ENCODE assay signal across 15 mouse cellular contexts in the genomic region with DNA sequence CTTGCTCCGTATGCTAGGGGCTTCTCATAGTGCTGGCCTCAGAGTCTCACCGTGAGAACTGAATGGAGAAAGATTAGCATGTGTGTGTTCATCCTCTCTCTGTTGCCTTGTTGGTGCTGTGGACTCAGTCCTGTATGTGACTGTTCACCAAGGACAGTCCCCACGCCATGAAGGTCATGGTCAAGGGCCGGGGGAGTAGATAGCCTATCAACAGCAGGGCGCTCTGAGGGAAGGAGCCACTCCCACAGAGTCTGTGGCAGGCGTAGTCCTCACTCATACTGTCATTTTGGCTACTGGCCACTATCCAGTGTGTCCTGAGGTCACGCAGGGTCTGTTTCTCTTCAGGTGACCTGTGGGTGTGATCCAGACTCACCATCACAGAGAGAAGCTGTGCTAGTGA. TPM values are rescaled to one million over a fixed set of nuclear protein-coding genes. Genes with fewer than 3 reads are reported as not detected.
DNase-seq lines count a peak whose midpoint lies in the region; ATAC-seq and TF ChIP-seq lines count a peak whose summit lies in the region.
"Had no signal": no experiment of that assay in that cellular context is flagged by ENCODE, and none has a peak within 500 bp of the region (broad histone marks: within the 10 kb centered on the region; RNA-seq: fewer than 3 reads in every experiment).

No protein-coding gene starts in this region.

- TF ChIP-seq CTCF in cerebellum, adult 2 months (IDR thresholded peaks at IDR 0.05; ENCODE audit: borderline replicate concordance, insufficient read depth, low read depth, low read length), result no peak

- WGBS in intestine, embryonic 16.5 days, result 71% methylated on average over 7 of the region's 7 CpGs
- WGBS in cerebellum, adult 2 months, result 62% methylated on average over 7 of the region's 7 CpGs

- intact Hi-C loops in heart, postnatal 10 days (cut with DNase I), result no loop called here

- no peaks in the 10 kb centered on the region for H3K9me3 ChIP-seq in intestine, embryonic 16.5 days (ENCODE audit: control insufficient read depth, low read length)

- no peak overlapping the region for H3K4me2 ChIP-seq in intestine, embryonic 16.5 days (ENCODE audit: low read depth, low read length)
- H3K4me2 ChIP-seq: lung, embryonic 14.5 days had no signal

- no peak overlapping the region for H3K9ac ChIP-seq in intestine, embryonic 16.5 days (ENCODE audit: low read depth, low read length)
- H3K9ac ChIP-seq: lung, embryonic 14.5 days had no signal

- 0 out of 2 replicates have a peak, but pooled peaks have one; percentile 30 for ATAC-seq in intestine, embryonic 16.5 days

- no peak overlapping the region for H3K27ac ChIP-seq in intestine, embryonic 16.5 days (ENCODE audit: low read length)
- no peak overlapping the region for H3K27ac ChIP-seq in cerebellum, adult 2 months (ENCODE audit: insufficient read depth, low read length)

- peak; percentile 36 to 38 for DNase-seq in heart, postnatal 10 days
- no peak for DNase-seq in heart, adult 8-10 months (ENCODE audit: low spot score)
- peak; percentile 27 for DNase-seq in ovary, postnatal 36 days (ENCODE audit: low spot score)
- no peak for DNase-seq in ovary, postnatal 10 days (ENCODE audit: low spot score)
- DNase-seq in cerebellum, adult 2 months, result no peak
- no peak for DNase-seq in cerebellum, postnatal 36 days
- DNase-seq: gastrocnemius, postnatal 25 days; heart, postnatal 36 days; kidney, adult 18-20 months; kidney, postnatal 25 days; liver; lung, embryonic 14.5 days; midbrain, embryonic 14.5 days; thymus, adult 18-20 months had no signal

- H3K36me3 ChIP-seq in intestine, embryonic 16.5 days (ENCODE audit: control insufficient read depth, insufficient read depth, low read length), result no peaks in the 10 kb centered on the region

- peaks cover 20% of the 10 kb centered on the region for H3K4me1 ChIP-seq in intestine, embryonic 16.5 days (ENCODE audit: control insufficient read depth, insufficient read depth, low read length)
- H3K4me1 ChIP-seq in cerebellum, adult 2 months (ENCODE audit: control insufficient read depth, insufficient read depth, low read length), result peaks cover 4% of the 10 kb centered on the region; the same call in 1 of the 2 replicates

- H3K27me3 ChIP-seq in intestine, embryonic 16.5 days (replicated peaks; ENCODE audit: control insufficient read depth, insufficient read depth, low read length), result no peaks in the 10 kb centered on the region
- no peaks in the 10 kb centered on the region for H3K27me3 ChIP-seq in cerebellum, adult 2 months (ENCODE audit: control insufficient read depth, insufficient read depth, low read length)

- no peak for TF ChIP-seq POLR2A in cerebellum, adult 2 months (IDR thresholded peaks at IDR 0.05; ENCODE audit: borderline replicate concordance, insufficient read depth, low read length)

- H3K4me3 ChIP-seq in intestine, embryonic 16.5 days (ENCODE audit: low read length), result no peak overlapping the region
- H3K4me3 ChIP-seq in cerebellum, adult 2 months (replicated peaks; ENCODE audit: insufficient read depth, low read depth, low read length), result no peak overlapping the region

RNA-seq across cellular contexts. Expression of gene Scml4, which starts 34.5 kb away (rescaled TPM):
- 1 to 10 TPM; 3.6 TPM for total RNA-seq in heart, postnatal 10 days (2021)
- total RNA-seq in heart, adult 8-10 months (2022), result 1 to 10 TPM in 1 of 4 experiments, under 1 TPM in 3; 0.69 to 1.9 (median 0.80) TPM
- polyA plus RNA-seq in intestine, embryonic 16.5 days (2015; fragmentation: Nextera tagmentation; extraction: Ambion mirVana), result 34.1 and 35.9 TPM in 2 replicates
- 0.82 and 0.98 TPM in 2 replicates for polyA plus RNA-seq in cerebellum, adult 2 months (2012; rRNA removed)

Comparison
In these comparisons a context has a peak if more than half of its experiments do, and no peak if none do; other contexts are left out.
1. DNase-seq: peak in heart, postnatal 10 days (2 of 2) and ovary, postnatal 36 days (single experiment); none in heart, adult 8-10 months (single experiment), ovary, postnatal 10 days (single experiment), cerebellum, adult 2 months (0 of 2) and cerebellum, postnatal 36 days (0 of 2).